Mouse (Mus musculus): ENCODE results near the gene Znhit2. TPM values are rescaled to one million over a fixed set of nuclear protein-coding genes. Genes with fewer than 3 reads are reported as not detected.
A peak's percentile ranks its signal among the peaks of the same experiment; 100 is the strongest.

The Znhit2 gene
- total and polyA plus RNA-seq, 2 experiments from 2014 or later = 40.4 to 59.1 TPM

DNA sequence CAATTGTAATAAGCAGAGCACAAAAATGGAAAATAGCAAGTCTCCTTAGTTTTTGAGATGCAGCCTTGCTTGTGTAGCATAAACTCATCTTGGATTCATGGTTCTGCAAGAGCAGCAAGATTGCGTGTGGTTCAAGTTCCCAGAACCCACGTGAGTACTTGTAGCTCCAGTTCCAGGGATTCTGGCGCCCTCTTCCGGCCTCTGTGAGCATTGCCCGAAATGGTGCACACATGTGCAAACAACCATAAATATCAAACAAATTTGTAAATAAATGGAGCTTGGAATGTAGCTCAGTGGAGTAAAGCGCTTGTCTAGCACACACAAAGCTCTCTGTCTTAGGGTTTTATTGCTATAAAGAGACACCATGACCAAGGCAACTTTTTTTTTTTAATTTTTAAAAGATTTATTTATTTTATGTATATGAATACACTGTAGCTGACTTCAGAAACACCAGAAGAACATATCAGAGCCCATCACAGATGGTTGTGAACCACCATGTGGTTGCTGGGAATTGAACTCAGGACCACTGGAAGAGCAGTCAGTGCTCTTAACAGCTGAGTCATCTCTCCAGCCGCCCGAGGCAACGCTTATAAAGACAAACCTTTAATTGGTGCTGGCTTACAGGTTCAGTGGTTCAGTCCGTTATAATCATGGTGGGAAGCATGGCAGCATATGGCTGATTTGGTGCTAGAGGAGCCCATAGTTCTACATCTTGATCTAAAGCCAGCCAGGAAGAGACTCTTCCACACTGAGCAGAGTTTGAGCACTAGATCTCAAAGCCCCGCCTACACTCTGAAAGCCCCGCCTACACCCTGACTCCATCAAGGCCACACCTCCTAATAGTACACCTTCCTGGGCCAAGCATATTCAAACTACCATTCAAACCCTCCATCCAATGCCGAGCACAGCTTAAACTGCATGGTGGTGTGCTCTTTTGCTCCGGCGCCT is 42.6 kb upstream of the Znhit2 start:
- H3K4me2 ChIP-seq (ENCODE audit: low read depth, low read length, poor library complexity, severe bottlenecking) = no peak overlapping the region
- TF ChIP-seq CTCF (IDR thresholded peaks at IDR 0.05) = peak; percentile 91
- 0 out of 2 replicates have a peak, but pooled peaks cover 7% of the 10 kb centered on the region for H3K4me1 ChIP-seq (ENCODE audit: insufficient read depth, low read length)
- no peak overlapping the region for H3K4me3 ChIP-seq (ENCODE audit: low read depth, low read length)
- H3K36me3 ChIP-seq (ENCODE audit: insufficient read depth, low read length) = no peaks in the 10 kb centered on the region
- H3K27ac ChIP-seq (ENCODE audit: low read depth, low read length) = no peak overlapping the region
- ATAC-seq (ENCODE audit: low FRiP score) (no peak), DNase-seq (ENCODE audit: low spot score) (peak; percentile 90)
- WGBS = 34% methylated on average over 15 of the region's 15 CpGs
- no peak overlapping the region for H3K9ac ChIP-seq (replicated peaks; ENCODE audit: low read length, poor library complexity, severe bottlenecking)
- H3K9me3 ChIP-seq (ENCODE audit: low read length) = no peaks in the 10 kb centered on the region
- H3K27me3 ChIP-seq (ENCODE audit: insufficient read depth, low read length) = peaks cover 5% of the 10 kb centered on the region; the same call in 1 of the 2 replicates

DNA sequence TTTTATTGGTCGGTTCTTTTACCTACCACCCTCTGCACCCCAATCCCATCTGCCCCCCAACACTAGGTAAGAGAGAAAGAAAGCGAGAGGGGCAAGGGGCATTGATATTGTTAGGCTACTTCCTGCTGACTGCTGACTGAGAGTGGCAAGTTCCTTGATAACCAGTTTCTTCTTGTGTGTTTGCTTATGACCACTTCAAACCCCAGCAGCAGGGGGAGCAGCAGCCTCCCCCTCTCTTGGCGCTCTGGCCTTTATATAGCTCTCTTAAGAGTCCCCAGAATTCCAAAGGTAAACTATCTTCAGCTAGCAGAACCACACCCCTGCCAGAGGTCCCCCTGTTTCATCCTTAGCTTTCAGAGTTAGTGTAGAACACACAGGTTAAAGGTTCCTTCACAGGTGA is 40.7 kb upstream of the Znhit2 start:
- Histone ChIP-seq H3K27ac (ENCODE audit: low read depth, low read length) (no peak overlapping the region), H3K4me2 (ENCODE audit: low read depth, low read length, poor library complexity, severe bottlenecking) (no peak overlapping the region), H3K27me3 (ENCODE audit: insufficient read depth, low read length) (peaks cover 5% of the 10 kb centered on the region; the same call in 1 of the 2 replicates), H3K9me3 (ENCODE audit: low read length) (no peaks in the 10 kb centered on the region), H3K4me1 (ENCODE audit: insufficient read depth, low read length) (0 out of 2 replicates have a peak, but pooled peaks cover 7% of the 10 kb centered on the region), H3K4me3 (ENCODE audit: low read depth, low read length) (no peak overlapping the region), H3K9ac (replicated peaks; ENCODE audit: low read length, poor library complexity, severe bottlenecking) (no peak overlapping the region), H3K36me3 (ENCODE audit: insufficient read depth, low read length) (no peaks in the 10 kb centered on the region)
- DNase-seq (ENCODE audit: low spot score) (no peak), ATAC-seq (ENCODE audit: low FRiP score) (no peak)
- WGBS = 59% methylated on average over 3 of the region's 3 CpGs
- TF ChIP-seq CTCF (IDR thresholded peaks at IDR 0.05) = no peak

DNA sequence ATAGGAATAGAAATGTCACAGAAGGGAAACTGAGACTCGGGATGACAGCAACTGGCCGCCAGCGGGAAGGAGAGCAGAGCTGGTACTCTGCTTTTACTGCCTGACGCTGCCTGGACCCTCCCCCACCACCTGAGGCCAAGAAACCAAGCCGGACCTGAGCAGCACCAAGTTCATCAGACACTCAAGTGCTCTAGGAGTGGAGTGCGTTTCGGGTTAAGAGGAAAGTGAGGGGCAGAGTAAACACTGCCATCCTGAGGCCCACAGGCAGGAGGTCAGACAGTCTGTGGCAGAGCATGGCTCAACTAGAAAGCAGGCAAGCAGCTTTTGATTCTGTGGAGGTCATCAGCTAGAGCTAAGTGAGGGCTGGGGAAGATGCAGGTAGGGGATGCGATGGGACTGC is 37.9 kb upstream of the Znhit2 start:
- no peak overlapping the region for H3K9ac ChIP-seq (replicated peaks; ENCODE audit: low read length, poor library complexity, severe bottlenecking)
- no peaks in the 10 kb centered on the region for H3K27me3 ChIP-seq (ENCODE audit: insufficient read depth, low read length)
- 72% methylated on average over 8 of the region's 8 CpGs for WGBS
- DNase-seq (ENCODE audit: low spot score) (no peak), ATAC-seq (ENCODE audit: low FRiP score) (no peak)
- no peak for TF ChIP-seq CTCF (IDR thresholded peaks at IDR 0.05)
- no peaks in the 10 kb centered on the region for H3K9me3 ChIP-seq (ENCODE audit: low read length)
- no peak overlapping the region for H3K4me3 ChIP-seq (ENCODE audit: low read depth, low read length)
- no peak overlapping the region for H3K4me2 ChIP-seq (ENCODE audit: low read depth, low read length, poor library complexity, severe bottlenecking)
- H3K4me1 ChIP-seq (ENCODE audit: insufficient read depth, low read length) = no peaks in the 10 kb centered on the region
- no peaks in the 10 kb centered on the region for H3K36me3 ChIP-seq (ENCODE audit: insufficient read depth, low read length)
- no peak overlapping the region for H3K27ac ChIP-seq (ENCODE audit: low read depth, low read length)

DNA sequence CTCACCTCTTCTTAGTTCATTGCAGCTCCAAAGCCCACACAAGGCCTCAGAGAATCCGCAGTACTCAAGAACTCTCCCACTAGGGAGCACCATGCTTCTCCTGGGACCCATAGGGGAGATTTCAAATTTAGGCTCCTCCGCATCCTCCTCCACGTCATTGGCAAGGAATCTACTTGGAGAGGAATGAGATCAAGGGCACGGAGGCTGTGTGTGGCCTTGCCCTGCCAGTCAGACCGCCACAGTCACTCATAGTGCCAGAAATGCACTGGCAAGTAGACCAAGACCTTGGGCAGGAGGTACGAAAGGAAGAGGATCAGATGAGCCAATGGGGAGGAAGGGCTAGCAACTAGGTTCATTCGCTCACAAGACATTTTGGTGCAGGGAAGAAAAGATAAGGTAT is 37.1 kb upstream of the Znhit2 start:
- Histone ChIP-seq H3K36me3 (ENCODE audit: insufficient read depth, low read length) (no peaks in the 10 kb centered on the region), H3K9me3 (ENCODE audit: low read length) (no peaks in the 10 kb centered on the region), H3K4me3 (ENCODE audit: low read depth, low read length) (no peak overlapping the region), H3K4me1 (ENCODE audit: insufficient read depth, low read length) (no peaks in the 10 kb centered on the region), H3K4me2 (ENCODE audit: low read depth, low read length, poor library complexity, severe bottlenecking) (no peak overlapping the region), H3K27ac (ENCODE audit: low read depth, low read length) (no peak overlapping the region), H3K9ac (replicated peaks; ENCODE audit: low read length, poor library complexity, severe bottlenecking) (no peak overlapping the region), H3K27me3 (ENCODE audit: insufficient read depth, low read length) (no peaks in the 10 kb centered on the region)
- no peak for TF ChIP-seq CTCF (IDR thresholded peaks at IDR 0.05)
- DNase-seq (ENCODE audit: low spot score) (no peak), ATAC-seq (ENCODE audit: low FRiP score) (no peak)
- WGBS = 82% methylated on average over 7 of the region's 7 CpGs

DNA sequence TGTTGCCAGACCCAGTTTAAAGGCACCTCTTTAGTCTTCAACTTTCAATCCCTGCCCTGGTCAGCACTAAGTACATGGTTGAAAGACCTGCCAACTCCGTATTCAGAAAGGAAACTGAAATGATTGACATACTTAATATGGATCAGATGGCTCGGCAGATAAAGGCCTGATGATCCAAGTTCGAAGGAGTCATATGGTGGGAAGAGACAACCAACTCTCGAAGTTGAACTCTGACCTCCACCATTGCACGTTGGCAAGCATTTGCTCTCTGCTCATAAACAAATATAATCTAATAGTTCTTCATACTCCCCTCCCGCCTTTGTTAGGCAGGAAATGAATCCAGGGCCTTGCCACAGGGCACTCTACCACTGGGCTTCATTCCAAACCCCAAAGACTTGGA is 32.0 kb upstream of the Znhit2 start:
- DNase-seq (ENCODE audit: low spot score) (no peak), ATAC-seq (ENCODE audit: low FRiP score) (no peak)
- Histone ChIP-seq H3K36me3 (ENCODE audit: insufficient read depth, low read length) (no peaks in the 10 kb centered on the region), H3K4me2 (ENCODE audit: low read depth, low read length, poor library complexity, severe bottlenecking) (no peak overlapping the region), H3K9me3 (ENCODE audit: low read length) (no peaks in the 10 kb centered on the region), H3K9ac (replicated peaks; ENCODE audit: low read length, poor library complexity, severe bottlenecking) (no peak overlapping the region), H3K4me3 (ENCODE audit: low read depth, low read length) (no peak overlapping the region), H3K27me3 (ENCODE audit: insufficient read depth, low read length) (no peaks in the 10 kb centered on the region), H3K4me1 (ENCODE audit: insufficient read depth, low read length) (no peaks in the 10 kb centered on the region), H3K27ac (ENCODE audit: low read depth, low read length) (no peak overlapping the region)
- TF ChIP-seq CTCF (IDR thresholded peaks at IDR 0.05) = no peak
- WGBS = 88% methylated on average over 6 of the region's 6 CpGs

DNA sequence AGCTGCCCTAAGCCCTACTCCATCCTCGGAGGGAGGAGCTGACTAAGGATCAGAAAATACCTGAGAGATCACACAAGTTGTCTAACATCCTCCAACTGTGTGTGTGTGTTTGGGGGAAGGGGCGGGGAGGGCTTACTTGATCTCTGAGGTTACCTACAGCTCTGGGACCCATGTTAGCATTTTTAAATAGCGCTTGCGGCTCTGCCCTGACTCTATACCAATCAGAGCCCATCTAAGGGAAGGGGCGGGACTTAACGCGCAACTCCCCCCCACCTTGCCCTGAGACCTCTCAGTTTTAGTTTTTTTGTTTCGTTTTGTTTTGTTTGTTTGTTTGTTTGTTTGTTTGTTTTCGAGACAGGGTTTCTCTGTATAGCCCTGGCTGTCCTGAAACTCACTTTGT is 31.6 kb upstream of the Znhit2 start:
- Histone ChIP-seq H3K36me3 (ENCODE audit: insufficient read depth, low read length) (no peaks in the 10 kb centered on the region), H3K4me3 (ENCODE audit: low read depth, low read length) (no peak overlapping the region), H3K4me2 (ENCODE audit: low read depth, low read length, poor library complexity, severe bottlenecking) (no peak overlapping the region), H3K9me3 (ENCODE audit: low read length) (no peaks in the 10 kb centered on the region), H3K27ac (ENCODE audit: low read depth, low read length) (no peak overlapping the region), H3K9ac (replicated peaks; ENCODE audit: low read length, poor library complexity, severe bottlenecking) (no peak overlapping the region), H3K27me3 (ENCODE audit: insufficient read depth, low read length) (no peaks in the 10 kb centered on the region), H3K4me1 (ENCODE audit: insufficient read depth, low read length) (no peaks in the 10 kb centered on the region)
- DNase-seq (ENCODE audit: low spot score) (no peak), ATAC-seq (ENCODE audit: low FRiP score) (no peak)
- TF ChIP-seq CTCF (IDR thresholded peaks at IDR 0.05) = no peak
- WGBS = 77% methylated on average over 9 of the region's 9 CpGs
